Mouse (Mus musculus) neural tube, embryonic 11.5 days (tissue): ENCODE results near the gene Ptafr. TPM values are rescaled to one million over a fixed set of nuclear protein-coding genes. Genes with fewer than 3 reads are reported as not detected.

Experiments
- ATAC-seq: fragments of 200-750 bp; cut with Nextera tagmentation; 2 replicates; pipeline ENCODE4 v1.8.0; 2017; ENCODE audit warnings: moderate number of reproducible peaks, mild to moderate bottlenecking, moderate TSS enrichment, moderate library complexity; ENCODE audit not compliant: insufficient read depth, low FRiP score, low TSS enrichment
- DNase-seq: peaks from one replicate; pipeline ENCODE4 v3.0.0-alpha.2; 2015; ENCODE audit warnings: low spot score
- H3K27ac ChIP-seq: fragments of 300-500 bp; sonication (generic); 2 replicates; pipeline ENCODE4 v1.5.1; 2014; ENCODE audit warnings: low read depth, mild to moderate bottlenecking, low read length
- H3K27me3 ChIP-seq: fragments of 300-500 bp; sonication (generic); 2 replicates; pipeline ENCODE4 v1.6.1; 2014; ENCODE audit warnings: mild to moderate bottlenecking, low read length, mixed read lengths; ENCODE audit not compliant: control insufficient read depth, insufficient read depth
- H3K36me3 ChIP-seq: fragments of 300-500 bp; sonication (generic); 2 replicates; pipeline ENCODE4 v1.6.1; 2014; ENCODE audit warnings: mild to moderate bottlenecking, low read length, moderate library complexity, mixed read lengths; ENCODE audit not compliant: control insufficient read depth, insufficient read depth
- H3K4me1 ChIP-seq: fragments of 300-500 bp; sonication (generic); 2 replicates; pipeline ENCODE4 v1.6.1; 2014; ENCODE audit warnings: low read length, mixed read lengths; ENCODE audit not compliant: control insufficient read depth, insufficient read depth
- H3K4me2 ChIP-seq: fragments of 300-500 bp; sonication (generic); 2 replicates; pipeline ENCODE4 v1.6.1; 2014; ENCODE audit warnings: low read depth, mild to moderate bottlenecking, moderate library complexity
- H3K4me3 ChIP-seq: fragments of 300-500 bp; sonication (generic); 2 replicates; pipeline ENCODE4 v1.5.1; 2014; ENCODE audit warnings: low read depth, low read length
- H3K9ac ChIP-seq: fragments of 300-500 bp; sonication (generic); 2 replicates; pipeline ENCODE4 v1.6.1; 2014; ENCODE audit warnings: mild to moderate bottlenecking, low read length
- H3K9me3 ChIP-seq: fragments of 300-500 bp; sonication (generic); 2 replicates; pipeline ENCODE4 v1.6.1; 2016; ENCODE audit warnings: low read length; ENCODE audit not compliant: control insufficient read depth
- WGBS: fragments of 180-500 bp; shearing (Covaris S2); extraction: QIAGEN DNeasy Blood & Tissue Kit; methylation state at CpG from one replicate; pipeline ENCODE4 v1.1.7; 2014; 5-methylcytosine and 5-hydroxymethylcytosine counted together
- polyA plus RNA-seq: library from polyadenylated mRNA; unstranded; fragments of >200 nt; fragmentation: Nextera tagmentation; extraction: Ambion mirVana; gene quantifications from 2 replicates; pipeline ENCODE4 v1.2.1, GENCODE M21; 2014

Ptafr gene
- polyA plus RNA-seq, 1 experiment from 2014 or later: 0.21 TPM

DNA sequence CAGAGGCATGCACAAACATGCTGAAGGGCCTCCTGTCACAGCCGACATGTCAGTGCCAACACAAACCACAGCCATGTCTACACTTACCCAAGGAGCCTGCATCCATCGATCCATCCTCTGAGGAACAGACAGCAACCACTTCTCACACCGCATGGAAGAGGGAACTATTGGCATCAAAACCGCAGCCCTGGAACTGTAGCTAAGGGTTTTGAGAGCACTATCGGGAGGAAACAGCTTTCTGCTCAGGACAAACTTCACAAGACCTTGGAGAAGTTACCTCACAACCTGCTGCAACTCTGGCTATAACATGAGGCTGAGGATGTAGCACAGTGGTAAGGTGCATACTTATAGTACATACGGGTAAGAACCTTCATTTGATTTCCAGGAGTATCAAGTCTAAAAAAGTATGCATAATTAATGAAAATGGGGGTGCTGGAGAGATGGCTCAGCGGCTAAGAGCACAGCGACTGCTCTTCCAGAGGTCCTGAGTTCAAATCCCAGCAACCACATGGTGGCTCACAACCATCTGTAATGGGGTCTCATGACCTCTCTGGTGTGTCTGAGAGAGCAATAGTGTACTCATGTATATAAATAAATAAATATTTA lies 35.8 kb upstream of the Ptafr start:
- H3K27me3 ChIP-seq: no peaks in the 10 kb centered on the region
- no peaks in the 10 kb centered on the region for H3K9me3 ChIP-seq
- H3K9ac ChIP-seq: no peak overlapping the region
- DNase-seq (no peak), ATAC-seq (no peak)
- H3K4me1 ChIP-seq: peaks cover 3% of the 10 kb centered on the region; the same call in 1 of the 2 replicates
- H3K4me3 ChIP-seq: no peak overlapping the region
- no peak overlapping the region for H3K27ac ChIP-seq
- WGBS: 96% methylated on average over 8 of the region's 8 CpGs
- no peaks in the 10 kb centered on the region for H3K36me3 ChIP-seq
- no peak overlapping the region for H3K4me2 ChIP-seq

DNA sequence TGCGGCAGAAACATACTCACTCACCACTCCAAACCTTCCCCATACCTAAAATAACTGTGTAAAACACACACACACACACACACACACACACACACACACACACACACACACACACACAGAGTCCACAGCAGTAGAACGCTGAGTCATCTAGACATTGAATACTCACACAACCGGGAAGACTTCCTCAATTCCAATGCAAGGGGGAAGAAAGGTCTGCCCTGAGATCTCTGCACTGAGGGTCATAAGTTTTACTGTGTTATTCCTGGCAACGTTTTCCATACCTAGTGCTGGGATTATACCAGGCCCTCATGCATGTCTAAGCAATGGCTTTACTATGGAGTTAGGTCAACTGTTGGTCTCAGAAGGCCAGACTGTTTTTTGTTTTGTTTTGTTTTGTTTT lies 34.5 kb upstream of the Ptafr start:
- Histone ChIP-seq H3K9ac (no peak overlapping the region), H3K27me3 (no peaks in the 10 kb centered on the region), H3K4me3 (no peak overlapping the region), H3K4me1 (peaks cover 3% of the 10 kb centered on the region; the same call in 1 of the 2 replicates), H3K36me3 (no peaks in the 10 kb centered on the region), H3K27ac (no peak overlapping the region), H3K4me2 (no peak overlapping the region), H3K9me3 (no peaks in the 10 kb centered on the region)
- ATAC-seq: no peak
- DNase-seq: no peak
- whole genome bisulfite sequencing: 83% methylated on average over 4 of the region's 4 CpGs

DNA sequence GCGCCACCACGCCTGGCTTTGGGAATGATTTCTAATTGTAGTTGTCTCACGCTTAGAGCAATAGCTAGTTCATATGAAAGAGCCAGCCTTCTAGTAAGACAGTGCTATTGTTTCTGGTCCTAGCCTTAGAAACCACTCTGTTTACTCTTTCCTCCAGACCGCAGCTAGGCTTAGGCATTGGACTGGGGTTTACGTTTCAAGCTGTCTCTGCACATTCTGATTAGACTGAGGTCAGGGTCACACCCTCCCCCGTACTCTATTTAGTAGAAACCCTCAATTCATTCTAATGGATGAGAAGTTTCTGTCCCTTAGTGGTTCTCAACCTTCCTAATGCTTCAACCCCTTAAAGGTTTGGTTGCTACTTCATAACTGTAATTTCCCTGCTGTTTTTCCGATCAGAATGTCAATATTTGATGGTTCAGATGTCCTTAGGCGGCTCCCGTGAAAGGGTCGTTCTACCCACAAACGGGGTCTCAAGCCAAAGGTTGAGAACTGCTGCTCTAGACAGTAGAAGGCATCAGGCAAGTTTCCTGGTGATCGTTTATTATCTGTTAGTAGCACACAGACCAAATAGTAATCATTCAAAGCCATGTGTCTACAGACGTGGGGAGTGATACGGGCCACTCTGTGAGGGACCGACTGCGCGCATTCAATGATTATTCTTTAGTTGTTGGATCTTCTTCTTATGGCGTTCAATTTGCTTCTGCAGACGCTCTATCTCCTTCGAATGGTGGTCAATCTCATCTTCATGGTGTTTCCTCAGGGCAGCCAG lies 33.6 kb upstream of the Ptafr start:
- Histone ChIP-seq H3K27ac (no peak overlapping the region), H3K27me3 (no peaks in the 10 kb centered on the region), H3K36me3 (no peaks in the 10 kb centered on the region), H3K9me3 (no peaks in the 10 kb centered on the region), H3K4me3 (no peak overlapping the region), H3K4me1 (peaks cover 3% of the 10 kb centered on the region; the same call in 1 of the 2 replicates), H3K4me2 (no peak overlapping the region), H3K9ac (no peak overlapping the region)
- WGBS: 97% methylated on average over 20 of the region's 20 CpGs
- ATAC-seq: no peak
- DNase-seq: no peak

DNA sequence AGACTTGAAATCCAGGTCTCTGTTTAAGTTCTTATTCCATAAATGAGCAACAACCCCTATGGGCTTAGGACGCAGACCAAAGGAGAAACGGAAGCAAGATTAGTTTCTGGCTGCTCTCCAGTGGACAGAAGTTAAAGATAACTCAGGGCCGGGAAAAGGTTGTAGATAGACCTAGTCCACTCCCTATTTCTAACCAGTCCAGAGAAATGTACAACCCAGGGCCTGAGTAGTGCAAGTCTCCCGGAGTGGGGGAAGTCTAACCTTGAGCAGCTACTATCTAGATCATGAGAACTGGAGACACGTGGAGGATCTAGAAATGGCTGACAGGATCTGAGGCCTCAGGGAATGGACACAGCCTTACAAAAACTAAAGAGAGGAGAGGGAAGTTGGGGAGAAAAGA lies 31.4 kb upstream of the Ptafr start:
- H3K27me3 ChIP-seq: no peaks in the 10 kb centered on the region
- peak overlapping the region; percentile 81; the same call in 1 of the 2 replicates for H3K27ac ChIP-seq
- peak overlapping the region; percentile 88 for H3K9ac ChIP-seq
- H3K9me3 ChIP-seq: no peaks in the 10 kb centered on the region
- H3K4me3 ChIP-seq: peak overlapping the region; percentile 75
- no peak for DNase-seq
- ATAC-seq: no peak
- WGBS: 50% methylated on average over 5 of the region's 5 CpGs
- no peaks in the 10 kb centered on the region for H3K36me3 ChIP-seq
- H3K4me1 ChIP-seq: peaks cover 8% of the 10 kb centered on the region
- peak overlapping the region; percentile 89 for H3K4me2 ChIP-seq

DNA sequence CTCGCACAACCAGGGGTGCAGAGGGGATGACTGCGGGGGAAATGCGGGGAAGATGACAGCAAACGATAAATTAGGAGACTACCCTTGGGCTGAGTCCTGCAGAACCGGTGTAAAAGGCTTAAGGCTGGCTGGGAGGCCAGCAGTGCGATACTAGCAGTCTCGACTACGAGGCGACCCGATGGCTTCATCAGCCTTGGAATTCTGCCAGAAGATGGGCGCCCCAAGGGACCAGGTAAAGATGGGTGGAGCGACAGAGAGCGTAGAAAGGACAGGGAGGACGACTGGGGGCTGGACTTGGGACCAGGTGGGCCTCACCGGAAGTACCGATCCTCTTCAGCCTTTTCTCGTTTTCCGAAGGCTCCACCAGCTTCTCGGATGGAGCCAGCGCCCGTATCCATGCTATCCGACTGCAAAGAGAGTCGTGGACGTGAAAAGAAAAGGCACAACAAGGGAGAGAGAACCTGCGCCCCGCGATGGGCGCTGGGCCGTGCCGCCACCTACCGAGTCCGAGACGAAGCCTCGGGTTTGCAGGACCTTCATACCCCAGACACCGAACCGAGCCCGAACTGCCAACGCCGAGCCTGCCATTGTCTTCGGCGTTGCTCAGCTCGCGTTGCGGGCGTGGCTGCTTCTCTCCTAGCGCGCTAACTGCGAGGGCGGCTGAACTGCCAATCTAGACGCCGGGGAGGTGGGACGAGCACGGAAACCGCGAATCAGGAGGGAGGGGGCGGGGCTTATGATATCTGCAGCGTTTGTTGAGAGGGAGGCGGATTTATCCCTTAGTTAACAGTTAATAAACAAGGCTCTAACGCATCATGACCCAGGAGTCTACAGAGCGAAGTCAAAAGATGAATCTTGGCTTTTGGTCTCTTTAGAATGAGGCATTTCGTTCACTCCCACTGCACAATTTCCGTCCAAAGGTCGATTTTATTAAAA lies 30.6 kb upstream of the Ptafr start, which contains the start of gene Atpif1:
Gene Atpif1 (minus strand): TSS at position 679 of the 936 bp plus-strand sequence.
- peak within 1 kb of the TSS; percentile 88 for H3K9ac ChIP-seq
- H3K4me2 ChIP-seq: peak within 1 kb of the TSS; percentile 89
- peak within 1 kb of the TSS; percentile 75 for H3K4me3 ChIP-seq
- ATAC-seq (peak; percentile 83), DNase-seq (peak; percentile 93)
- no peaks in the 10 kb centered on the region for H3K27me3 ChIP-seq
- H3K36me3 ChIP-seq: no peaks in the 10 kb centered on the region
- peak within 1 kb of the TSS; percentile 81 for H3K27ac ChIP-seq
- no peaks in the 10 kb centered on the region for H3K9me3 ChIP-seq
- under 1% methylated on average over 62 of the region's 63 CpGs for WGBS
- peaks cover 8% of the 10 kb centered on the region for H3K4me1 ChIP-seq

DNA sequence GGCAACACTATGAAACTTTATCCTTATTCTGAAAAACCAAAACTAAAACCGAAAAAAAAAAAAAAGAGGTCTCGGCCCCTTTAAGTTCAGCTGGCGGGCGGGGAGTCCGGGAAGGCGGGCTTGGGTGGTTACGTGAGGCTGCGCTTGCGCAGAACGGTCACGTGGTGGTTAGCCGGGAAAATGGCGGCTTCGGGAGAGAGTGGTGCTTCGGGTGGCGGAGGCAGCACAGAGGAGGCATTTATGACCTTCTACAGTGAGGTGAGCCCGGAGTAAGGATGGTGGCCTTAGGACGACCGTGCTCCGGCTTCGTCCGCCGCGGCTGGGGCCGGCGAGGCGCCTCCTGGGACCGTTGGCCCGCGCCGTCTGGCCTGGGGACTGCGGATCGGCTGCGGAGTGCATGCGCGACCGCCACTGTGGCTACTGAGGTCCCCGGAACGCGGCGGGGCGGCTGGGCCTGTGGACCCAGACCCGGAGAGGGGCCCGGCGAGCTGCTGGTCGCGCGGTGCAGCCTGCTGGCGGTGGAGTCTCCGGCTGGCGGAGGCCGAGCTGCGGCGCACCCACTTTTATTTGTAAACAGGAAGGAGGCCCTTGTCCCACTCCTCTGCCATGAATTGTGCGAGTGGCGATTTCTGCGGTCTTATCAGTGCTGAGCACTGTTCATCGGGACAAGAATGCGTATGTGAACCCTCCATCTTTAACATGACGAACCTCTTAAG lies 28.3 kb upstream of the Ptafr start, which contains the start of gene Dnajc8:
Gene Dnajc8 (plus strand): TSS at position 145 of the 716 bp plus-strand sequence.
- peak within 1 kb of the TSS; percentile 99 for H3K4me3 ChIP-seq
- peak; percentile 93 for DNase-seq
- ATAC-seq: peak; percentile 49
- under 1% methylated on average over 60 of the region's 60 CpGs for WGBS
- H3K9ac ChIP-seq: peak within 1 kb of the TSS; percentile 95
- no peaks in the 10 kb centered on the region for H3K9me3 ChIP-seq
- peak within 1 kb of the TSS; percentile 72 for H3K27ac ChIP-seq
- peaks cover 8% of the 10 kb centered on the region for H3K4me1 ChIP-seq
- H3K4me2 ChIP-seq: peak within 1 kb of the TSS; percentile 85
- peaks cover 5% of the 10 kb centered on the region; the same call in 1 of the 2 replicates for H3K36me3 ChIP-seq
- no peaks in the 10 kb centered on the region for H3K27me3 ChIP-seq

DNA sequence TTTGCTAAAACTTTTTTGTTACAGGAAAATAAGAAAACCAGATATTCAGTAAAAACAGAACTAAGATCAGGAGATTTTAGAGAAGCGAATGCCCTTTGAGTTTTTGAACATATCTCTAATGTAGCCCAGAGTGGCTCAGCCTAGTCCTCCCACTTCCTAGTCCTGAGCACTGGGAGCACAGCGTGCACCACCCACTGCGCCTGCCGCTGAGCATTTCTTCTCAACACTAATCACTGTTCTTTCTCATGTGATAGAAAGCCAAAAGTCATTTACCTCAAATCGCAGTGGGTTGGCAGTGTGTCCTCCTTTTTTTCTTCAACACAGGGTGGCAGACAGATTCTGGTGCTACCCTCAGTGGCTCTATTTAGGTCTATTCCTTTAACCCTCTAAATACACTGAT lies 24.4 kb upstream of the Ptafr start:
- WGBS: 91% methylated on average over 5 of the region's 5 CpGs
- Histone ChIP-seq H3K27me3 (no peaks in the 10 kb centered on the region), H3K4me1 (peaks cover 5% of the 10 kb centered on the region; the same call in 1 of the 2 replicates), H3K27ac (no peak overlapping the region), H3K9ac (no peak overlapping the region), H3K4me2 (no peak overlapping the region), H3K36me3 (peaks cover 11% of the 10 kb centered on the region), H3K4me3 (no peak overlapping the region), H3K9me3 (no peaks in the 10 kb centered on the region)
- no peak for ATAC-seq
- no peak for DNase-seq

DNA sequence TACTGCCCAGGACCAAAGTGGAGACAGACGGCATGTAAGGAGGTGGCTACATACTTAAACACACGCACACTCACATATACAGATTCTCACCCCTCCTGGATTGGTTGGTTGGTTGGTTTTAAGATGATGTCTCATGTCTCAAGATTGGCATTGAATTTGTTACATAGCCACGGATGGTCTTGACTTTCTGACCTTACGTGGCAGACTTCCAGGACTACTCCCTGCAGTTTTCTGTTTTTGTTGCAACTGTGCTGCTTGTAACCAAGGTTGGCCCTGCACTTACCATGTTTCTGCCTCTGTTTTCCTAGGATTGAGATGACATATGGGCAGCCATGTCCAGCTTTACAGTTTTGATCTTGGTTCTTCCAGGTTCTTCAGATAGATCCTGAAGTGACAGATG lies 22.5 kb upstream of the Ptafr start:
- H3K9ac ChIP-seq: no peak overlapping the region
- ATAC-seq (no peak), DNase-seq (no peak)
- H3K4me1 ChIP-seq: peaks cover 1% of the 10 kb centered on the region; the same call in 1 of the 2 replicates
- H3K4me2 ChIP-seq: no peak overlapping the region
- 97% methylated on average over 4 of the region's 4 CpGs for WGBS
- no peaks in the 10 kb centered on the region for H3K9me3 ChIP-seq
- no peak overlapping the region for H3K27ac ChIP-seq
- no peak overlapping the region for H3K4me3 ChIP-seq
- H3K27me3 ChIP-seq: no peaks in the 10 kb centered on the region
- H3K36me3 ChIP-seq: peaks cover 16% of the 10 kb centered on the region
